Mouse (Mus musculus) B cell, adult 62 days (primary cell): Measurements from ENCODE around the gene Doc2a. TPM values are rescaled to one million over a fixed set of nuclear protein-coding genes. Genes with fewer than 3 reads are reported as not detected.

Source experiments
- total RNA-seq: library from RNA; stranded (reverse); gene quantifications from 4 replicates; pipeline ENCODE4 v1.2.4, GENCODE M21; 2023

The Doc2a gene
- not detected in 4 replicates for total RNA-seq

GRCm38 (mm10) chr7:126847116-126847420 lies at the start of gene Doc2a:
TSS of gene Doc2a (plus strand) at chr7:126847416.

GRCm38 (mm10) chr7:126831539-126831938 lies 15.7 kb upstream of the Doc2a start, which contains the start of gene 4930451I11Rik:
TSS of gene 4930451I11Rik (minus strand) at chr7:126831639.

GRCm38 (mm10) chr7:126861429-126862130 lies 14.4 kb downstream of the Doc2a start, which contains the start of gene Hirip3:
TSS of gene Hirip3 (plus strand) at chr7:126861972.

GRCm38 (mm10) chr7:126862147-126862784 lies 15.1 kb downstream of the Doc2a start, which contains the start of gene Ino80e:
TSS of gene Ino80e (minus strand) at chr7:126862377.

GRCm38 (mm10) chr7:126884286-126885164 lies 37.3 kb downstream of the Doc2a start, which contains the start of gene Taok2:
TSS of gene Taok2 (minus strand) at chr7:126884703.

Other genes starting within 250 kb of the Doc2a start
- not detected in 4 replicates for gene Nupr1, start 216.6 kb upstream of the Doc2a start, total RNA-seq
- gene Sgf29, start 198.1 kb upstream of the Doc2a start, total RNA-seq: 56.8 to 72.7 TPM (median 63.1 TPM) in 4 replicates
- 0.46 TPM in 1 of 4 replicates, not detected in the others for gene Sult1a1, start 171.0 kb upstream of the Doc2a start, total RNA-seq
- 90.9 to 132 TPM (median 97.6 TPM) in 4 replicates for gene Bola2, start 152.0 kb upstream of the Doc2a start, total RNA-seq
- gene Slx1b, start 151.6 kb upstream of the Doc2a start, total RNA-seq: 4.7 to 6.0 TPM (median 5.2 TPM) in 4 replicates
- gene Coro1a, start 139.6 kb upstream of the Doc2a start, total RNA-seq: 1,245 to 1,260 TPM (median 1,252 TPM) in 4 replicates
- 42.9 to 46.2 TPM (median 43.3 TPM) in 4 replicates for gene Mapk3, start 87.8 kb upstream of the Doc2a start, total RNA-seq
- gene Gdpd3, start 81.1 kb upstream of the Doc2a start, total RNA-seq: 2.3 to 5.6 TPM (median 3.7 TPM) in 4 replicates
- gene Ypel3, start 70.5 kb upstream of the Doc2a start, total RNA-seq: 220 to 232 TPM (median 230 TPM) in 4 replicates
- gene Tbx6, start 65.9 kb upstream of the Doc2a start, total RNA-seq: 7.8 to 8.8 TPM (median 8.4 TPM) in 4 replicates
- gene Ppp4c, start 54.9 kb upstream of the Doc2a start, total RNA-seq: 252 to 268 TPM (median 266 TPM) in 4 replicates
- gene Fam57b, start 49.7 kb upstream of the Doc2a start, total RNA-seq: 0.33 TPM in 1 of 4 replicates, not detected in the others
- gene 4930451I11Rik, start 15.8 kb upstream of the Doc2a start, total RNA-seq: not detected in 4 replicates
- gene Hirip3, start 14.6 kb downstream of the Doc2a start, total RNA-seq: 20.9 to 32.3 TPM (median 26.0 TPM) in 4 replicates
- 78.5 to 88.5 TPM (median 82.9 TPM) in 4 replicates for gene Ino80e, start 15.0 kb downstream of the Doc2a start, total RNA-seq
- gene Taok2, start 37.3 kb downstream of the Doc2a start, total RNA-seq: 79.8 to 90.3 TPM (median 84.2 TPM) in 4 replicates
- 37.9 to 43.4 TPM (median 42.2 TPM) in 4 replicates for gene Tmem219, start 75.5 kb downstream of the Doc2a start, total RNA-seq
- gene Kctd13, start 81.5 kb downstream of the Doc2a start, total RNA-seq: 39.8 to 42.9 TPM (median 41.8 TPM) in 4 replicates
- gene Asphd1, start 102.2 kb downstream of the Doc2a start, total RNA-seq: not detected in 4 replicates
- 4.0 to 6.6 TPM (median 5.4 TPM) in 4 replicates for gene Sez6l2, start 103.1 kb downstream of the Doc2a start, total RNA-seq
- gene Cdipt, start 128.5 kb downstream of the Doc2a start, total RNA-seq: 62.8 to 64.5 TPM (median 64.2 TPM) in 4 replicates
- 0.39 to 2.0 TPM (median 0.92 TPM) in 4 replicates for gene Cdiptos, start 128.7 kb downstream of the Doc2a start, total RNA-seq
- 40.5 to 49.3 TPM (median 44.5 TPM) in 4 replicates for gene Mvp, start 167.2 kb downstream of the Doc2a start, total RNA-seq
- 3.2 to 10.6 TPM (median 8.7 TPM) in 3 of 4 replicates, not detected in the other for gene Pagr1b, start 169.1 kb downstream of the Doc2a start, total RNA-seq
- 10.5 to 44.7 TPM (median 14.2 TPM) in 4 replicates for gene Pagr1a, start 169.9 kb downstream of the Doc2a start, total RNA-seq
- 7.4 to 42.0 TPM (median 30.9 TPM) in 4 replicates for gene Gm42742, start 173.7 kb downstream of the Doc2a start, total RNA-seq
- 1.4 to 2.1 TPM (median 1.8 TPM) in 3 of 4 replicates, not detected in the other for gene Prrt2, start 173.8 kb downstream of the Doc2a start, total RNA-seq
- gene Maz, start 179.6 kb downstream of the Doc2a start, total RNA-seq: 210 to 225 TPM (median 222 TPM) in 4 replicates
- 1.3 to 3.1 TPM (median 2.1 TPM) in 4 replicates for gene Kif22, start 195.1 kb downstream of the Doc2a start, total RNA-seq
- 0.98 to 4.6 TPM (median 1.9 TPM) in 3 of 4 replicates, not detected in the other for gene Zg16, start 239.9 kb downstream of the Doc2a start, total RNA-seq
- gene AI467606, start 243.9 kb downstream of the Doc2a start, total RNA-seq: 51.6 to 60.7 TPM (median 59.8 TPM) in 4 replicates